Mouse (Mus musculus) heart, embryonic 15.5 days (tissue): ENCODE measurements around the gene Scrg1. TPM values are rescaled to one million over a fixed set of nuclear protein-coding genes. Genes with fewer than 3 reads are reported as not detected.

Experiments
- ATAC-seq: fragments of 200-750 bp; cut with Nextera tagmentation; replicated peaks from 2 replicates; pipeline ENCODE4 v1.8.0; 2017; ENCODE audit warnings: low read depth, moderate TSS enrichment; ENCODE audit not compliant: insufficient number of reproducible peaks, insufficient read depth, low FRiP score
- H3K27ac ChIP-seq: fragments of 300-500 bp; sonication (generic); 2 replicates; pipeline ENCODE4 v1.5.1; 2015; ENCODE audit warnings: mild to moderate bottlenecking, inconsistent platforms
- H3K27me3 ChIP-seq: fragments of 300-500 bp; sonication (generic); 2 replicates; pipeline ENCODE4 v1.6.1; 2015; ENCODE audit warnings: inconsistent platforms
- H3K36me3 ChIP-seq: fragments of 300-500 bp; sonication (generic); 2 replicates; pipeline ENCODE4 v1.6.1; 2015; ENCODE audit warnings: mild to moderate bottlenecking, inconsistent platforms
- H3K4me1 ChIP-seq: fragments of 300-500 bp; sonication (generic); replicated peaks from 2 replicates; pipeline ENCODE4 v1.6.1; 2015; ENCODE audit warnings: inconsistent platforms
- H3K4me2 ChIP-seq: fragments of 300-500 bp; sonication (generic); 2 replicates; pipeline ENCODE4 v1.6.1; 2015; ENCODE audit warnings: inconsistent platforms, mild to moderate bottlenecking, moderate library complexity
- H3K4me3 ChIP-seq: fragments of 300-500 bp; sonication (generic); 2 replicates; pipeline ENCODE4 v1.5.1; 2015; ENCODE audit warnings: mild to moderate bottlenecking, inconsistent platforms
- H3K9ac ChIP-seq: fragments of 300-500 bp; sonication (generic); 2 replicates; pipeline ENCODE4 v1.6.1; 2015; ENCODE audit warnings: mild to moderate bottlenecking, inconsistent platforms
- H3K9me3 ChIP-seq: fragments of 300-500 bp; sonication (generic); replicated peaks from 2 replicates; pipeline ENCODE4 v1.6.1; 2016; ENCODE audit warnings: inconsistent platforms
- WGBS: fragments of 180-500 bp; shearing (Covaris S2); methylation state at CpG from one replicate; pipeline ENCODE4 v1.1.7; 2015; ENCODE audit warnings: mixed read lengths; 5-methylcytosine and 5-hydroxymethylcytosine counted together
- polyA plus RNA-seq: library from polyadenylated mRNA; unstranded; fragments of >200 nt; fragmentation: Nextera tagmentation; extraction: Ambion mirVana; gene quantifications from 2 replicates; pipeline ENCODE4 v1.2.1, GENCODE M21; 2015

Scrg1 gene
- 1.7 and 2.4 TPM in 2 replicates for polyA plus RNA-seq

GRCm38 (mm10) chr8:57455765-57456164 is at the start of gene Scrg1:
TSS of gene Scrg1 (plus strand) at chr8:57455923.
- Histone ChIP-seq H3K4me3 (no peak within 1 kb of the TSS), H3K9ac (no peak within 1 kb of the TSS), H3K36me3 (no peaks in the 10 kb centered on the region), H3K27me3 (no peaks in the 10 kb centered on the region), H3K4me1 (0 out of 2 replicates have a peak, but pooled peaks cover 6% of the 10 kb centered on the region), H3K4me2 (no peak within 1 kb of the TSS), H3K27ac (no peak within 1 kb of the TSS), H3K9me3 (no peaks in the 10 kb centered on the region)
- 73% methylated on average over 3 of the region's 3 CpGs for WGBS
- no peak for ATAC-seq

- H3K9me3 ChIP-seq: no peaks in the 10 kb centered on the region
- 79% methylated on average over 4 of the region's 4 CpGs for WGBS
- H3K27ac ChIP-seq: no peak overlapping the region
- no peak overlapping the region for H3K4me2 ChIP-seq
- no peak overlapping the region for H3K9ac ChIP-seq
- no peaks in the 10 kb centered on the region for H3K36me3 ChIP-seq
- H3K27me3 ChIP-seq: 0 out of 2 replicates have a peak, but pooled peaks cover 5% of the 10 kb centered on the region
- no peak for ATAC-seq
- H3K4me1 ChIP-seq: peaks cover 23% of the 10 kb centered on the region
- no peak overlapping the region for H3K4me3 ChIP-seq
Observed at GRCm38 (mm10) chr8:57406366-57406765, 49.4 kb upstream of the Scrg1 start.

GRCm38 (mm10) chr8:57409333-57409732 is 46.4 kb upstream of the Scrg1 start:
- H3K27ac ChIP-seq: no peak overlapping the region
- no peak overlapping the region for H3K4me2 ChIP-seq
- no peak overlapping the region for H3K9ac ChIP-seq
- WGBS: 68% methylated on average over 2 of the region's 2 CpGs
- peaks cover 10% of the 10 kb centered on the region for H3K4me1 ChIP-seq
- no peaks in the 10 kb centered on the region for H3K9me3 ChIP-seq
- ATAC-seq: no peak
- no peak overlapping the region for H3K4me3 ChIP-seq
- 0 out of 2 replicates have a peak, but pooled peaks cover 5% of the 10 kb centered on the region for H3K27me3 ChIP-seq
- H3K36me3 ChIP-seq: no peaks in the 10 kb centered on the region

GRCm38 (mm10) chr8:57409779-57410472 is 45.8 kb upstream of the Scrg1 start:
- Histone ChIP-seq H3K4me3 (0 out of 2 replicates have a peak overlapping the region, but pooled peaks have one; percentile 12), H3K9ac (no peak overlapping the region), H3K9me3 (no peaks in the 10 kb centered on the region), H3K36me3 (no peaks in the 10 kb centered on the region), H3K4me1 (peaks cover 10% of the 10 kb centered on the region), H3K27me3 (0 out of 2 replicates have a peak, but pooled peaks cover 5% of the 10 kb centered on the region), H3K4me2 (peak overlapping the region; percentile 51), H3K27ac (no peak overlapping the region)
- 53% methylated on average over 15 of the region's 15 CpGs for WGBS
- no peak for ATAC-seq

- Histone ChIP-seq H3K9me3 (no peaks in the 10 kb centered on the region), H3K27me3 (0 out of 2 replicates have a peak, but pooled peaks cover 5% of the 10 kb centered on the region), H3K36me3 (no peaks in the 10 kb centered on the region), H3K27ac (no peak overlapping the region), H3K4me1 (peaks cover 10% of the 10 kb centered on the region), H3K4me2 (peak overlapping the region; percentile 51), H3K9ac (no peak overlapping the region), H3K4me3 (0 out of 2 replicates have a peak overlapping the region, but pooled peaks have one; percentile 12)
- 15% methylated on average over 16 of the region's 16 CpGs for WGBS
- ATAC-seq: no peak
Observed at GRCm38 (mm10) chr8:57410473-57410863, 45.3 kb upstream of the Scrg1 start.

- Histone ChIP-seq H3K27ac (no peak overlapping the region), H3K9me3 (no peaks in the 10 kb centered on the region), H3K9ac (no peak overlapping the region), H3K4me1 (peaks cover 10% of the 10 kb centered on the region), H3K27me3 (0 out of 2 replicates have a peak, but pooled peaks cover 5% of the 10 kb centered on the region), H3K4me3 (no peak overlapping the region), H3K4me2 (no peak overlapping the region), H3K36me3 (no peaks in the 10 kb centered on the region)
- ATAC-seq: no peak
- 82% methylated on average over 6 of the region's 6 CpGs for WGBS
Observed at GRCm38 (mm10) chr8:57411366-57411765, 44.4 kb upstream of the Scrg1 start.

- H3K36me3 ChIP-seq: no peaks in the 10 kb centered on the region
- H3K4me1 ChIP-seq: 0 out of 2 replicates have a peak, but pooled peaks cover 2% of the 10 kb centered on the region
- H3K27me3 ChIP-seq: no peaks in the 10 kb centered on the region
- no peaks in the 10 kb centered on the region for H3K9me3 ChIP-seq
- no peak overlapping the region for H3K4me2 ChIP-seq
- H3K9ac ChIP-seq: no peak overlapping the region
- ATAC-seq: no peak
- no peak overlapping the region for H3K4me3 ChIP-seq
- no peak overlapping the region for H3K27ac ChIP-seq
- WGBS: 88% methylated on average over 5 of the region's 5 CpGs
Observed at GRCm38 (mm10) chr8:57416827-57417226, 38.9 kb upstream of the Scrg1 start.

- no peak overlapping the region for H3K4me2 ChIP-seq
- no peak for ATAC-seq
- 16% methylated on average over 3 of the region's 3 CpGs for WGBS
- H3K4me3 ChIP-seq: no peak overlapping the region
- no peak overlapping the region for H3K27ac ChIP-seq
- no peaks in the 10 kb centered on the region for H3K9me3 ChIP-seq
- H3K27me3 ChIP-seq: no peaks in the 10 kb centered on the region
- H3K4me1 ChIP-seq: peaks cover 2% of the 10 kb centered on the region; the same call in 1 of the 2 replicates
- H3K9ac ChIP-seq: no peak overlapping the region
- H3K36me3 ChIP-seq: no peaks in the 10 kb centered on the region
Observed at GRCm38 (mm10) chr8:57426074-57426473, 29.6 kb upstream of the Scrg1 start.

- ATAC-seq: no peak
- Histone ChIP-seq H3K9ac (no peak overlapping the region), H3K27ac (no peak overlapping the region), H3K4me1 (peaks cover 2% of the 10 kb centered on the region; the same call in 1 of the 2 replicates), H3K4me2 (no peak overlapping the region), H3K27me3 (no peaks in the 10 kb centered on the region), H3K36me3 (no peaks in the 10 kb centered on the region), H3K9me3 (no peaks in the 10 kb centered on the region), H3K4me3 (no peak overlapping the region)
- WGBS: 58% methylated on average over 18 of the region's 18 CpGs
Observed at GRCm38 (mm10) chr8:57427581-57428366, 27.9 kb upstream of the Scrg1 start.

GRCm38 (mm10) chr8:57428566-57428965 is 27.2 kb upstream of the Scrg1 start:
- Histone ChIP-seq H3K4me3 (no peak overlapping the region), H3K27ac (no peak overlapping the region), H3K4me1 (peaks cover 2% of the 10 kb centered on the region; the same call in 1 of the 2 replicates), H3K9ac (no peak overlapping the region), H3K9me3 (no peaks in the 10 kb centered on the region), H3K27me3 (no peaks in the 10 kb centered on the region), H3K36me3 (no peaks in the 10 kb centered on the region), H3K4me2 (no peak overlapping the region)
- no peak for ATAC-seq
- 23% methylated on average over 1 of the region's 1 CpGs for WGBS

- Histone ChIP-seq H3K27ac (0 out of 2 replicates have a peak overlapping the region, but pooled peaks have one; percentile 28), H3K36me3 (no peaks in the 10 kb centered on the region), H3K9me3 (no peaks in the 10 kb centered on the region), H3K4me2 (peak overlapping the region; percentile 31; the same call in 1 of the 2 replicates), H3K27me3 (no peaks in the 10 kb centered on the region), H3K9ac (no peak overlapping the region), H3K4me3 (no peak overlapping the region), H3K4me1 (peaks cover 2% of the 10 kb centered on the region; the same call in 1 of the 2 replicates)
- WGBS: 33% methylated on average over 18 of the region's 18 CpGs
- peak; percentile 50; the same call in 1 of the 2 replicates for ATAC-seq
Observed at GRCm38 (mm10) chr8:57429166-57429887, 26.4 kb upstream of the Scrg1 start.
